Mouse (Mus musculus) lung, postnatal 36 days (tissue): Measurements from ENCODE around the gene Npy4r.

Experiments
- DNase-seq: peaks from one replicate; pipeline ENCODE4 v3.0.0; 2022; ENCODE audit warnings: mixed read lengths

Npy4r gene

GRCm38 (mm10) chr14:34152342-34152741 is at the start of gene Npy4r:
Gene Npy4r, minus strand, starts transcription at chr14:34152489.
- DNase-seq: peak; percentile 72

DNA sequence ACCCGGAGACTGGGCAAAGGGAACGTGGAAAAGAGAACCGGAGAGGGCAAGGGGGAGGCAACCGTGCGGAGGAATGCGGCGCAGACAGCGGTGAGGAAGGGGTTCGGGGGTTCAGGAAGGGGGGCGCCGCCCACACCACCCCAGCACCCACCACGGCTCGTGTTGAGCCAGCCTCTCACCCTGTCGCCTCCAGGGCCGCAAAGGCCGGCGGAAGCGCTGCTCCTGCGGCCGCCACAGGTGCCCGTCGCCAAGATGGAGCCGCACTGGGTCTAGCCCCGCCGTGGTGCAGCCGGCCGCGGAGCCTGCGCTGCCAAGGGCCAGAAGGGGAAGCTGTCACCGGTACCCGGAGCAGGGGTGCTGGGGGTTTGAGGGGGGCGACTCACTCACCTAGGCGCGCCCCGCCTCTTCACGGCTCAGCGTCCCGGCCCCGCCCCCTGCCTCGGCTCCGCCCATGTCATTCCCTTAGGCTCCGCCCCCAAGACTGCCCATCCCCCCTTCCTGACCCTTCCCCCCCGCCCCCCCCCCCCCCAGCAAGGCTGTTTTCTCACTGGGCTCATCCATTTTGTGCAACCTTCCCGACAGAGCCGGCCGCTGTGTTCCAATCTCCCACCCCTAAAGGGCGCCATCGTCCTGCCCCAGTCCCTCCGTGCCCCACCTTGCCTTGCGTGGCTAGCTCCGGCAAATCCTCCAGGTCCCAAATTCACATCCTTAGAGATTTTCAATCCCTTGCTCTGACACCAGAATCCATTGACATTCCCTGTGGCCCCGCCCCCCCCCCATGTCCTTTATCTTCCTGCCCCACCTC is 49.1 kb upstream of the Npy4r start, which contains the start of gene Gprin2:
Gene Gprin2, minus strand, starts transcription at position 423 of the 805 bp plus-strand sequence.
- DNase-seq: peak; percentile 14

GRCm38 (mm10) chr14:34200738-34201230 is 48.5 kb upstream of the Npy4r start:
- peak; percentile 20 for DNase-seq

DNA sequence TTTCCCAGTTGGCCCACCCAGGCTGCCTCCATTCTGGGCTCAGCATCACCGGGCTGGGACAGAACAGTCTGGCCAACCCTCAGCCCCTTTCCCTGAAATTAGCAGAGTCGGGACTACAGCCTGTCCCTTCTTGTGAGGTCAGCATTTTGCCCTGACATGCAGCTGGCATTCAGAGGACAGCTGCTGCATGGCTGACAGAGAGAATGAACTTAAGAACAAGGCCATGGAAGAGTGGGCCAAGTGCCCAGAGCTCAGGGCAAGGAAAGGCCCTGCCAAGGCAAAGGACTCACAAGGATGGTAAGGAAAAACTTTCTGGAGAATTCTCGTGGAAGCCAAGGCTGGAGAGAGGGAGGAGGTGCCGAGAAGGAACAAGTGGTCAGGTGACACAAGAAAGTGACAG is 44.4 kb upstream of the Npy4r start:
- no peak for DNase-seq

GRCm38 (mm10) chr14:34195466-34195865 is 43.2 kb upstream of the Npy4r start:
- no peak for DNase-seq

GRCm38 (mm10) chr14:34193879-34194278 is 41.6 kb upstream of the Npy4r start:
- no peak for DNase-seq

DNA sequence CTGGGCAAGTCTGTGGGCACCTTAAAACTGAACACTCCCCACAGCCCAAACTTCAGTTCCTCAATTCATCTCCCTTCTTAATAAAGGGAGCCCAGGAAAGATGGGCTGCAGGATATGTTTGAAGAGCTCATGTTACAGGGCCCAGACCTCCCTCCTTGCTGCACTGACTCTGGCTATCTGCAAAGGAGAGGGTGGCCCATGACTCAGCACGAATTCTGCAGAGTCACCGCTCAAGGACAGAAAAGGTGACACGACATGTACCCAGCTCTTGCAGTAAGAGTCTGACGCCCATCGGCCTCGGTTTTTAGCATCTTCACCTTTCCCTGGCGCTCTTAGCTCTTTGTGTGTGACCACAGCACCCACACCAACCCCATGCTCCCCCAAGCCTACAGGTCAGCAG is 38.1 kb upstream of the Npy4r start:
- no peak for DNase-seq

GRCm38 (mm10) chr14:34188629-34189028 is 36.3 kb upstream of the Npy4r start:
- DNase-seq: peak; percentile 82

GRCm38 (mm10) chr14:34183101-34183500 is 30.8 kb upstream of the Npy4r start:
- DNase-seq: no peak

GRCm38 (mm10) chr14:34179351-34179750 is 27.1 kb upstream of the Npy4r start:
- DNase-seq: no peak

DNA sequence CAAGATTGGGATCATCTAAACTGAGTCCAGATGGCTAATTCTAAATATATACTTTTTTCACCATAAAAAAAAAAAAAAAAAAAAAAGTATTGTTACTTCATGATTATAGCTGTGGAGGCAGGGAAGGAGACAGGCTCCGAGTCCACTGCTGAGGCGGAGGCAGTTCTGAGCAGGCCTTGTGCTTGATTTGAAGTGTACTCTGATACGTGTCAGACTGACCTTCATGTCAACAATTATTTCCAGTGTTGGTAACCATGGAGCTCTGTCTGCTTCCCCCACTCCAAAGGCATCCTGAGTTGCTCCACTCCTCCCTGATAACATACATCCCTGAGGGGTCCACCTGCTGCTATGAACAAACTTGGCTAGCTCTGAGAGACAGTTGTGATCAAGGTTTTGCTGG is 18.8 kb upstream of the Npy4r start:
- no peak for DNase-seq

GRCm38 (mm10) chr14:34155752-34156151 is 3.5 kb upstream of the Npy4r start:
- DNase-seq: no peak

DNA sequence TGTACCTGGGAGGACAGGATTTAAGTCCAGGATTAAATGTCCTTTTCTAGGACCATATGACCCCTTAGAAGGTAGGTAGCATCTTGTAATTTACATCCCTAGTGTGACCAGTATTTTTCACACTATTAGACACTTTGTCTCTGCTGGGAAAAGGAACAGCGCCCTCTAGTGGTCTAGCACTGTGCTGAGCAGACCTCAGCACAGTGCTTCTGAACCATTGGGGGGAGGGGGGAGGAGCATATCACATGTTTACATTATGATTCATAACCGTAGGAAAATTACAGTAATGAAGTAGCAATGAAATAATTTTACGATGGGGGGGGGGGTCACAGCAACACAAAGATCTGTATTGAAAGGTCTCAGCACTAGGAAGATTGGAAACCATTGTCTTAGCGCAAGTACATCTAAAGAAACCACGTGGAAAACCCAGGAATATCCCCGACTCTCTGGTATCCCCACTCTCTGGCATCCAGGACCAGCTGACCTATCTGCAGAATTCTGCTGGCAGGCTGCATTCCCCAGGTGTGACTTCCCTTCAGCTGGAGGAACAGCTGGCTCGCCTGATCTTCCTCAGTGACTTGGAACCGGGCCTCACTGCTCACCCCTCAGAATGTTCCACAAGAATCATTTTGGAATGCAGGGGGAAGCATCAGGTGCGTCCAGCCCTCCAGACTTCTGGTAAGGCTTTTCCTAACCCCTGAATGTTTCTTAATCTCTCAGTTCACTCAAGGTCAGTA is 2.5 kb upstream of the Npy4r start:
- peak; percentile 65 for DNase-seq

GRCm38 (mm10) chr14:34142915-34143314 is 9.4 kb downstream of the Npy4r start:
- no peak for DNase-seq

DNA sequence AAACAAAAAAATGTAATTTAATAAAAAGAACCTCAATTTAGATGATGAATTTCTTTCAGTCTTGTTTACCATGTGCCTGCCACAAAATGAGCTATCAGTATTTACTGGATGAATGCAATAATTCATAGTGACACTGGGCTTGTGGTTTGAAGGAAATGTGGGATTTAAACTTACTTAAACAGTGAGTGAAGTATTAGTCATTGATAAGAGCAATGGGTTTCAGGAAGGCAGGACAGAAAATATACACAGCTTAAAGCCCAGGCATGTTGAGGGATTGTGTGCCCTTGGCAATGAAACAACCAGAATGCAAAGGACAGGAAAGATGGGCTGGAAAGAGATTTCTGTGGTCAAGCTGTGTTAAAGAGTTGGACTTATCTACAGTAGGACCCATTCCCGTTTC is 10.0 kb downstream of the Npy4r start:
- no peak for DNase-seq

DNA sequence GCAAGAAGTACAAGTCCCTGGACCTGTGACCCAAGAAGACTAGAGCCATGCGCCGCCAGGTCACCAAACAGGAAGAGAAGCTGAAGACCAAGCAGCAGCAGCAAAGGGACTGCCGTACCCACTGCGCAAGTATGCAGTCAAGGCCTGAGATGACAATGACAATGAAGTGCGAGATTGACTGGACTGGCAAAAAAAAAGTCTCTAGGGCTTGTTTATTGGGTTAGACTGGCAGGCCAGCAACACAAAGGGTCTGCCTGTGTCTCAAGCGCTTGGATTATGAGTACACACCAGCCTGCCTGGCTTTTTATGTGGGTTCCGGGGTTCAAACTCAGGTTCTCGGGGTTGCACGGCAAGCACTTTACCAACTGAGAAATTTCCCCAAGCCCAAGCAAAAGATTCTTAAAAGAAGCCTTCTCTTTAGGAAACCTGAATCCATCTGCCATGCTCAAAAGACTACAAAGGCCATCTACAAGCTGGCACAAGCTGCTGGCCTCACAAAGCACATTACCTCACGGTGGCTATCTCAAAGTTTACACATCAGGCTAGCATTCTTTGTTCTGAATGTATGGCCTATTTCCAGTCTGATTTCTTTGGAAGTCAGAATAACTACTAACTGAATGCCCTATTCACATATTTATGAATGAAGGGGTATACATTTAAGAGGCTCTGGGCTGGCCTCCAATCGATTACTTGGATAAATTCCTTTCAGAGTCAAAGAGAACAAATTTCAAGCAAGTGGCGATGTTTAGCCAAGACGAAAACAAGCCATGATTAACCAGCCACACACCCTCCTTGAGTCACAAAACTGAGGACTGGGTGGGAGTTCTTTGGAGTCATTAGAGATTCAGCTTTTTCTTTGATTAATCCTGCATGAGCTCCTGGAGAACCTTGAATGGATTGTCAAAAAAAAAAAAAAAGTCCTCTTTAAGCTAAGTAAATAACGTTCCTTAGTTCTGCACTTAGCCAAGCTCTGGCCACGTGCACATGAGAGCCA is 12.3 kb downstream of the Npy4r start:
- no peak for DNase-seq

- DNase-seq: no peak
Measured at GRCm38 (mm10) chr14:34135391-34135790, 16.9 kb downstream of the Npy4r start.

DNA sequence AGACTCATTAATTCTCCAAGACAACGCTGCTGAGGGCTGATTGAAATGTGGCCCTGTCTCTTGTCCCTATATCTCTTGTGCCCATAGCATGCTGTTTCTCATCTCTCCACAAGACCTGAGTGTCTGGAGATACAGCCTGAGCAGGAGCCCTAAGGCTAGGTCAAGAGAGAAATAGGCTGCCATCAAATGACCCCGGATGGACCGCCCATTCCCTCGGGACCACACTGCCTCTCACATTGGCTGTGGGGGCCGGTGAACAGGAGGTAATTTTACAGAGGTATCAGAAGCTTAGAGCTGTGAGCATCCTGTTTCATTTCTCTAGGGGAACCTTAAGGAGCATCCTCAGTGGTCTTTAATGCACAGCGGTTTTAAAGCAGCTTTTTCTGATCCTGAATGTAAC is 21.1 kb downstream of the Npy4r start:
- DNase-seq: no peak

DNA sequence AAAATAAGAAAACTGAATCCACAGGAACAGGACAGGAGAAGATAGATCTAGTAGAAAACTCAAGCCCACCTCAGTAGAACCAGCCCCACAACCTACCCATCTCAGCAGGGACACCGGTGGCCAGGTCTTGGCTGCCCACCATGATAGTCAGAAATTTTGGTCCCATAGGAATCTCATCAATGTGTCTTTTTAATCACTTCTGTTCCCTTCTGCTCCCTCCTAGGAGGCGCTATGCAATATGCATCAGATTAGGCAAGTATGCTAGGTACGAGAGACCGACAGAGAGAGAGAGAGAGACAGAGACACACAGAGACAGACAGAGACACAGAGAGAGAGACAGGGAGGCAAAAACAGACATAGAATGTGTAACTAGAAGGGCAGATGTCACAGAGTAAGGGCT is 30.6 kb downstream of the Npy4r start:
- no peak for DNase-seq

- no peak for DNase-seq
Measured at GRCm38 (mm10) chr14:34120923-34121351, 31.4 kb downstream of the Npy4r start.

DNA sequence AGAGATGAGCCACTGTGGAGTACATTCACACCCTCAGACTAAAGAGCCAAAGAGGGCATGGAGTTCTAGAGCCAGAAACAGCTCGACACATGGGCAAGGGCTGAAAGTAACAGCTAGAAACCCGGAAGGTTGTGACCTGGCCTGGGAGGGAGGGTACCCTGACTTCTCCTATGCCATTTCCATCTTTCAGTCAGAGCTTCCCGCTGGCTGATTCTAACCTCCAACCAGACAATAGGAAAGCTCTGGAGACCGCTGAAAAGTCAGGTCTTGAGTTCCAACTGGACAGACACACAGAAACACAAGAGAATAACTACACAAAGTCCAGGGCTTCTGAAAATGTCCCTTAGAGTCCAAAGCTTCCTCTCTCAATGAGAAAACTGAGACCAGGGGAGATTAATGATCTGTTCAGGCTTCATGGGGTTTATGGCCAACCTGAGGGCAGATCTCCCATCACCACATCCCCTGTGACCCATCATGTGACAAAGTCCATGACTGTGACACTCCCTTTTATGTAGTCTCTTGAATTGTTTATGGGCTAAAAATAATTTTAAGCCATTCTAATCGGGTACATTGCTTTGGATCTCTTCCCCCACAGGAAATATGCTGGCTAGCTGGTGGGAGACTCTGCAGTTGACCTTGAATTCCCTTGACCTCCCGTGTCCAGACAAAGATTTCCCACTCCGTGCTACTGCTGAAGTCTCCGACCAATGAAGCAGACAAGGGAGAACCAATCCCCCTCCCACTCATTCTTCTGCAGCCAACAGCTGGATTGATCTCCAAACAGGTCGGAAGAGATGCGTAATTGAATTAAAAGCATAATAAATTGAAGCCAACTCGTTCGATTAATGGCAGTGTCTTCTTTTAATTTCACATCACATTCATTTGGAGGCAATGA is 32.0 kb downstream of the Npy4r start:
- DNase-seq: no peak
